15 mouse cellular contexts compared by ENCODE assay signal in the genomic region with DNA sequence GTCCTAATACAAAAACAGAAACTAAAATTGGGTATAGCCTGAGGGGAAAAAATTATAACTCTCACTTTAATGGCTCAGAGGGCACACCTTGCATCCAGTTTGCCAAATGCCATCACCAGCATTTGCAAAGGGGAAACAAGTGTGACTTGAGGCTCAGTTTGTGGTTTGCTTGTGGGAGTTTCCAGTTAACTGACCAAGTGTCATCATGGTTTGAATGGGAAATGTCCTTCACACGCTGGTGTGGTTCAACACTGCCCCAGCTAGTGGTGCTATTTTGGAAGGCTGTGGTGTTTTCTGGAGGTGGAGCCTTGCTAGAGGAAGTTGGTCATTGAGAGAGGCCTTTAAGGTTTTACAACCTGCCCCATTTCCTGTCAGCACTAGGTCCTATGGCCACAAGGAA.
"Had no signal": no experiment of that assay in that cellular context is flagged by ENCODE, and none has a peak within 500 bp of the region (broad histone marks: within the 10 kb centered on the region; RNA-seq: fewer than 3 reads in every experiment).

No protein-coding gene starts in this region.

- DNase-seq: retina, postnatal 1 day; right cerebral cortex, adult 18-20 months; right cerebral cortex, postnatal 14 days; right cerebral cortex, postnatal 25 days; right cerebral cortex, postnatal 4 days; spleen, adult 18-20 months; thymus, adult 2 months; thymus, postnatal 14 days; thymus, postnatal 25 days; thymus, postnatal 36 days; thymus, postnatal 4 days had no signal

- H3K4me2 ChIP-seq: neural tube, embryonic 13.5 days; neural tube, embryonic 15.5 days; stomach, embryonic 15.5 days had no signal

- H3K4me1 ChIP-seq: neural tube, embryonic 15.5 days; stomach, embryonic 15.5 days had no signal

- H3K4me3 ChIP-seq: neural tube, embryonic 13.5 days; neural tube, embryonic 15.5 days; stomach, embryonic 15.5 days had no signal

- H3K27me3 ChIP-seq: neural tube, embryonic 13.5 days; neural tube, embryonic 15.5 days; stomach, embryonic 15.5 days had no signal

- H3K9ac ChIP-seq: neural tube, embryonic 13.5 days; neural tube, embryonic 15.5 days; stomach, embryonic 15.5 days had no signal

- H3K27ac ChIP-seq: neural tube, embryonic 13.5 days; neural tube, embryonic 15.5 days; stomach, embryonic 15.5 days; stomach, postnatal 0 days had no signal

- H3K36me3 ChIP-seq: neural tube, embryonic 13.5 days; neural tube, embryonic 15.5 days; stomach, embryonic 15.5 days had no signal

- H3K9me3 ChIP-seq: neural tube, embryonic 13.5 days; neural tube, embryonic 15.5 days; stomach, embryonic 15.5 days had no signal
